Mouse (Mus musculus): ENCODE measurements around the gene Prdm10. TPM values are rescaled to one million over a fixed set of nuclear protein-coding genes. Genes with fewer than 3 reads are reported as not detected.

The Prdm10 gene
- polyA plus RNA-seq, 1 experiment from 2014 or later = 6.5 TPM

- no peak for ATAC-seq (replicated peaks; ENCODE audit: insufficient number of reproducible peaks, low FRiP score, low TSS enrichment, low read depth)
- no peaks in the 10 kb centered on the region for H3K9me3 ChIP-seq (replicated peaks; ENCODE audit: control insufficient read depth, low read length)
- no peak overlapping the region for H3K4me3 ChIP-seq (ENCODE audit: low read depth, low read length)
- no peaks in the 10 kb centered on the region for H3K4me1 ChIP-seq (ENCODE audit: control insufficient read depth, insufficient read depth, low read length)
- H3K27ac ChIP-seq (replicated peaks; ENCODE audit: low read depth, low read length) = no peak overlapping the region
- H3K9ac ChIP-seq (replicated peaks; ENCODE audit: low read length) = no peak overlapping the region
- H3K4me2 ChIP-seq (ENCODE audit: low read depth, low read length) = no peak overlapping the region
- DNase-seq (ENCODE audit: low spot score) = no peak
- 85% methylated on average over 8 of the region's 8 CpGs for WGBS
- no peaks in the 10 kb centered on the region for H3K27me3 ChIP-seq (ENCODE audit: control insufficient read depth, insufficient read depth, low read length)
- no peaks in the 10 kb centered on the region for H3K36me3 ChIP-seq (replicated peaks; ENCODE audit: control insufficient read depth, insufficient read depth, low read depth, low read length)
Measured at GRCm38 (mm10) chr9:31271221-31272015, 8.9 kb upstream of the Prdm10 start.

GRCm38 (mm10) chr9:31272160-31272559 lies 8.2 kb upstream of the Prdm10 start:
- Histone ChIP-seq H3K9ac (replicated peaks; ENCODE audit: low read length) (no peak overlapping the region), H3K27ac (replicated peaks; ENCODE audit: low read depth, low read length) (no peak overlapping the region), H3K4me1 (ENCODE audit: control insufficient read depth, insufficient read depth, low read length) (no peaks in the 10 kb centered on the region), H3K27me3 (ENCODE audit: control insufficient read depth, insufficient read depth, low read length) (no peaks in the 10 kb centered on the region), H3K9me3 (replicated peaks; ENCODE audit: control insufficient read depth, low read length) (no peaks in the 10 kb centered on the region), H3K4me3 (ENCODE audit: low read depth, low read length) (no peak overlapping the region), H3K36me3 (replicated peaks; ENCODE audit: control insufficient read depth, insufficient read depth, low read depth, low read length) (no peaks in the 10 kb centered on the region), H3K4me2 (ENCODE audit: low read depth, low read length) (no peak overlapping the region)
- WGBS = 78% methylated on average over 4 of the region's 4 CpGs
- no peak for ATAC-seq (replicated peaks; ENCODE audit: insufficient number of reproducible peaks, low FRiP score, low TSS enrichment, low read depth)
- no peak for DNase-seq (ENCODE audit: low spot score)

GRCm38 (mm10) chr9:31278651-31279050 lies 1.7 kb upstream of the Prdm10 start:
- Histone ChIP-seq H3K9me3 (replicated peaks; ENCODE audit: control insufficient read depth, low read length) (no peaks in the 10 kb centered on the region), H3K4me2 (ENCODE audit: low read depth, low read length) (no peak overlapping the region), H3K27ac (replicated peaks; ENCODE audit: low read depth, low read length) (no peak overlapping the region), H3K4me1 (ENCODE audit: control insufficient read depth, insufficient read depth, low read length) (no peaks in the 10 kb centered on the region; the same call in 1 of the 2 replicates), H3K9ac (replicated peaks; ENCODE audit: low read length) (no peak overlapping the region), H3K4me3 (ENCODE audit: low read depth, low read length) (no peak overlapping the region), H3K27me3 (ENCODE audit: control insufficient read depth, insufficient read depth, low read length) (no peaks in the 10 kb centered on the region), H3K36me3 (replicated peaks; ENCODE audit: control insufficient read depth, insufficient read depth, low read depth, low read length) (no peaks in the 10 kb centered on the region)
- no peak for DNase-seq (ENCODE audit: low spot score)
- WGBS = 82% methylated on average over 7 of the region's 7 CpGs
- ATAC-seq (replicated peaks; ENCODE audit: insufficient number of reproducible peaks, low FRiP score, low TSS enrichment, low read depth) = no peak

GRCm38 (mm10) chr9:31279306-31279705 lies 1.0 kb upstream of the Prdm10 start:
- DNase-seq (ENCODE audit: low spot score) (no peak), ATAC-seq (replicated peaks; ENCODE audit: insufficient number of reproducible peaks, low FRiP score, low TSS enrichment, low read depth) (no peak)
- Histone ChIP-seq H3K9ac (replicated peaks; ENCODE audit: low read length) (peak overlapping the region; percentile 98), H3K4me2 (ENCODE audit: low read depth, low read length) (peak overlapping the region; percentile 66), H3K27ac (replicated peaks; ENCODE audit: low read depth, low read length) (peak overlapping the region; percentile 98), H3K4me3 (ENCODE audit: low read depth, low read length) (peak overlapping the region; percentile 83; the same call in 1 of the 2 replicates), H3K4me1 (ENCODE audit: control insufficient read depth, insufficient read depth, low read length) (no peaks in the 10 kb centered on the region; the same call in 1 of the 2 replicates), H3K36me3 (replicated peaks; ENCODE audit: control insufficient read depth, insufficient read depth, low read depth, low read length) (no peaks in the 10 kb centered on the region), H3K27me3 (ENCODE audit: control insufficient read depth, insufficient read depth, low read length) (no peaks in the 10 kb centered on the region), H3K9me3 (replicated peaks; ENCODE audit: control insufficient read depth, low read length) (no peaks in the 10 kb centered on the region)
- WGBS = 60% methylated on average over 2 of the region's 2 CpGs

- Histone ChIP-seq H3K9me3 (replicated peaks; ENCODE audit: control insufficient read depth, low read length) (no peaks in the 10 kb centered on the region), H3K4me1 (ENCODE audit: control insufficient read depth, insufficient read depth, low read length) (no peaks in the 10 kb centered on the region; the same call in 1 of the 2 replicates), H3K4me2 (ENCODE audit: low read depth, low read length) (peak overlapping the region; percentile 66), H3K27me3 (ENCODE audit: control insufficient read depth, insufficient read depth, low read length) (no peaks in the 10 kb centered on the region), H3K4me3 (ENCODE audit: low read depth, low read length) (peak overlapping the region; percentile 83), H3K27ac (replicated peaks; ENCODE audit: low read depth, low read length) (peak overlapping the region; percentile 98), H3K9ac (replicated peaks; ENCODE audit: low read length) (peak overlapping the region; percentile 98), H3K36me3 (replicated peaks; ENCODE audit: control insufficient read depth, insufficient read depth, low read depth, low read length) (no peaks in the 10 kb centered on the region)
- peak; percentile 83 for ATAC-seq (replicated peaks; ENCODE audit: insufficient number of reproducible peaks, low FRiP score, low TSS enrichment, low read depth)
- WGBS = 0% methylated on average over 25 of the region's 25 CpGs
- DNase-seq (ENCODE audit: low spot score) = no peak
Measured at GRCm38 (mm10) chr9:31279885-31280365, 413 bp upstream of the Prdm10 start.

GRCm38 (mm10) chr9:31281011-31281662 lies 799 bp downstream of the Prdm10 start:
- 0% methylated on average over 61 of the region's 63 CpGs for WGBS

GRCm38 (mm10) chr9:31281663-31282015 lies 1.3 kb downstream of the Prdm10 start:
- H3K4me1 ChIP-seq (ENCODE audit: control insufficient read depth, insufficient read depth, low read length) = no peaks in the 10 kb centered on the region; the same call in 1 of the 2 replicates
- 6% methylated on average over 11 of the region's 11 CpGs for WGBS

More at GRCm38 (mm10) chr9:31281011-31281662, 799 bp downstream of the Prdm10 start:
- Histone ChIP-seq H3K9me3 (replicated peaks; ENCODE audit: control insufficient read depth, low read length) (no peaks in the 10 kb centered on the region), H3K9ac (replicated peaks; ENCODE audit: low read length) (peak overlapping the region; percentile 98), H3K4me3 (ENCODE audit: low read depth, low read length) (peak overlapping the region; percentile 83), H3K4me2 (ENCODE audit: low read depth, low read length) (peak overlapping the region; percentile 76), H3K36me3 (replicated peaks; ENCODE audit: control insufficient read depth, insufficient read depth, low read depth, low read length) (no peaks in the 10 kb centered on the region), H3K27ac (replicated peaks; ENCODE audit: low read depth, low read length) (peak overlapping the region; percentile 98), H3K4me1 (ENCODE audit: control insufficient read depth, insufficient read depth, low read length) (no peaks in the 10 kb centered on the region; the same call in 1 of the 2 replicates), H3K27me3 (ENCODE audit: control insufficient read depth, insufficient read depth, low read length) (no peaks in the 10 kb centered on the region)
- peak; percentile 77 for DNase-seq (ENCODE audit: low spot score)
- ATAC-seq (replicated peaks; ENCODE audit: insufficient number of reproducible peaks, low FRiP score, low TSS enrichment, low read depth) = peak; percentile 71

GRCm38 (mm10) chr9:31282536-31282935 lies 2.2 kb downstream of the Prdm10 start:
- Histone ChIP-seq H3K9ac (replicated peaks; ENCODE audit: low read length) (no peak overlapping the region), H3K4me2 (ENCODE audit: low read depth, low read length) (no peak overlapping the region), H3K9me3 (replicated peaks; ENCODE audit: control insufficient read depth, low read length) (no peaks in the 10 kb centered on the region), H3K4me3 (ENCODE audit: low read depth, low read length) (no peak overlapping the region), H3K36me3 (replicated peaks; ENCODE audit: control insufficient read depth, insufficient read depth, low read depth, low read length) (no peaks in the 10 kb centered on the region), H3K27ac (replicated peaks; ENCODE audit: low read depth, low read length) (no peak overlapping the region), H3K4me1 (ENCODE audit: control insufficient read depth, insufficient read depth, low read length) (no peaks in the 10 kb centered on the region; the same call in 1 of the 2 replicates), H3K27me3 (ENCODE audit: control insufficient read depth, insufficient read depth, low read length) (no peaks in the 10 kb centered on the region)
- DNase-seq (ENCODE audit: low spot score) = peak; percentile 38
- 40% methylated on average over 4 of the region's 4 CpGs for WGBS
- ATAC-seq (replicated peaks; ENCODE audit: insufficient number of reproducible peaks, low FRiP score, low TSS enrichment, low read depth) = no peak

More at GRCm38 (mm10) chr9:31281663-31282015, 1.3 kb downstream of the Prdm10 start:
- H3K27ac ChIP-seq (replicated peaks; ENCODE audit: low read depth, low read length) = peak overlapping the region; percentile 98
- ATAC-seq (replicated peaks; ENCODE audit: insufficient number of reproducible peaks, low FRiP score, low TSS enrichment, low read depth) = no peak
- H3K9ac ChIP-seq (replicated peaks; ENCODE audit: low read length) = peak overlapping the region; percentile 98
- peak overlapping the region; percentile 83 for H3K4me3 ChIP-seq (ENCODE audit: low read depth, low read length)
- peak; percentile 59 for DNase-seq (ENCODE audit: low spot score)
- H3K4me2 ChIP-seq (ENCODE audit: low read depth, low read length) = peak overlapping the region; percentile 76
- no peaks in the 10 kb centered on the region for H3K36me3 ChIP-seq (replicated peaks; ENCODE audit: control insufficient read depth, insufficient read depth, low read depth, low read length)
- no peaks in the 10 kb centered on the region for H3K9me3 ChIP-seq (replicated peaks; ENCODE audit: control insufficient read depth, low read length)
- no peaks in the 10 kb centered on the region for H3K27me3 ChIP-seq (ENCODE audit: control insufficient read depth, insufficient read depth, low read length)
